Mouse (Mus musculus): ENCODE measurements around the gene L3mbtl3. TPM values are rescaled to one million over a fixed set of nuclear protein-coding genes. Genes with fewer than 3 reads are reported as not detected.

Gene L3mbtl3
- polyA plus RNA-seq, 1 experiment from 2014 or later = 12.3 TPM

DNA sequence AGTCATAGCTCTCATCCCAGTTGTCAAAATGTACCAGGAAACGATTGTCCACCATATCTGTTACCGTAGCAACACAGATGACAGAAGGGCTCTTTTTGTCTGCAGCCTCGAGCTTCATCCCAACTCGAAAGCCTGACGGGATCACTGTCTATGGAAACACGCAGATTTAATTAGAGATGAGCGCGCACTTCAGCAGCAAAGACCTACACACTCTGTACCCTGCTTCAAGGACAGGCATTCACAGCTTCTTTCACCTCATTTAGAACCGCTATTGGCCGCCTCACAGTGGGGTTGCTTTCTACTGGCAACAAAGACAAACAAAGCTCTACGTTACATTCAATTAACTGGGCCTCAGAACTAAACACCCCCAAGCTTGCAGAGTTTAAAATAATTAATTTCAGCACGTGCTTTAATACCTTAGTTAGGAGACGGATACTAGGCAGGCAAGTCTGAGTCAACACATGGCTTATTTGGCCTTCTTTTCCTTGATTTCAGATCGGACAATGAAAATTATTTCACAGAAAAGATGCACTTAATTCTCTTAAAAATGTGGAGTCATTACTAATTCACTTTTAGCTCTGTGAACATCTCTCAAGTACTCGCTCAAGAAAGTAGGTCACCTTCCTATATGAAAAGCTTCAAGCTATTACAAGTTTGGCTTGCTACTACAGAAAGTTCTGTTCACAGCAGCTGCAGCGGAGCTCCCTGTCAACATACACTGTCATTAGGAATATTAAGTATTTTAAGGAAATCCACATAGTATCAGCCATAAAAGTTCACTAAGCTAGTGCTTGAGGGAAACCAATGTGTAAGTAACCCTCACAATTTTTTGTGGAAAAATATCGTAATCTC, 47.9 kb downstream of the L3mbtl3 start:
- Histone ChIP-seq H3K36me3 (ENCODE audit: control insufficient read depth, insufficient read depth, low read length) (peaks cover 48% of the 10 kb centered on the region; the same call in 1 of the 2 replicates), H3K9me3 (ENCODE audit: control insufficient read depth, low read length) (no peaks in the 10 kb centered on the region), H3K27ac (ENCODE audit: low read depth) (no peak overlapping the region), H3K9ac (ENCODE audit: low read length) (no peak overlapping the region), H3K27me3 (replicated peaks; ENCODE audit: control insufficient read depth, insufficient read depth, low read length) (no peaks in the 10 kb centered on the region), H3K4me3 (ENCODE audit: low read depth, low read length) (no peak overlapping the region), H3K4me2 (ENCODE audit: low read length) (no peak overlapping the region), H3K4me1 (replicated peaks; ENCODE audit: control insufficient read depth, insufficient read depth, low read length) (no peaks in the 10 kb centered on the region)
- WGBS = 81% methylated on average over 17 of the region's 17 CpGs
- no peak for DNase-seq (ENCODE audit: low spot score)
- ATAC-seq (replicated peaks; ENCODE audit: low FRiP score, low TSS enrichment, low read depth) = no peak

DNA sequence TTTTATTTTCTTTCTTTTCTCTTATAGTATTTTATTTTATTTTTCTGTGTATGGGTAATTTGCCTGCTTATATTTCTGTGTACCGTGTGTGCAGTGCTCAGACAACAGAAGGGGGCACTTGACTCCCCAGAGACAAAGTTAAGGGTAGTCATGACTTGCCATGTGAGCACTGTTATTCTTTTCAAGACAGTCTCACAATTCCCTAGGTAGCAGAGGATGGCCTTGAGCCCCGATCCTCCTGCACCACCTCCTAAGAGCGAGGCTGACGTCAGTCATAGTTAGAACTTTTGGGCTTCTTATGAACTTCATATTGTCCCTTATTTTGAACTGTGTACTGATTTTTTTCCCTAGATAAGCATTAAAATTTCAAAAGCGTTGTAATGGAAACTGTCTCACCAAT, 48.5 kb downstream of the L3mbtl3 start:
- H3K36me3 ChIP-seq (ENCODE audit: control insufficient read depth, insufficient read depth, low read length) = peaks cover 52% of the 10 kb centered on the region; the same call in 1 of the 2 replicates
- H3K4me1 ChIP-seq (replicated peaks; ENCODE audit: control insufficient read depth, insufficient read depth, low read length) = no peaks in the 10 kb centered on the region
- no peak overlapping the region for H3K9ac ChIP-seq (ENCODE audit: low read length)
- H3K27ac ChIP-seq (ENCODE audit: low read depth) = no peak overlapping the region
- no peak overlapping the region for H3K4me3 ChIP-seq (ENCODE audit: low read depth, low read length)
- H3K9me3 ChIP-seq (ENCODE audit: control insufficient read depth, low read length) = no peaks in the 10 kb centered on the region
- ATAC-seq (replicated peaks; ENCODE audit: low FRiP score, low TSS enrichment, low read depth) (no peak), DNase-seq (ENCODE audit: low spot score) (no peak)
- no peaks in the 10 kb centered on the region for H3K27me3 ChIP-seq (replicated peaks; ENCODE audit: control insufficient read depth, insufficient read depth, low read length)
- 91% methylated on average over 5 of the region's 5 CpGs for WGBS
- no peak overlapping the region for H3K4me2 ChIP-seq (ENCODE audit: low read length)

DNA sequence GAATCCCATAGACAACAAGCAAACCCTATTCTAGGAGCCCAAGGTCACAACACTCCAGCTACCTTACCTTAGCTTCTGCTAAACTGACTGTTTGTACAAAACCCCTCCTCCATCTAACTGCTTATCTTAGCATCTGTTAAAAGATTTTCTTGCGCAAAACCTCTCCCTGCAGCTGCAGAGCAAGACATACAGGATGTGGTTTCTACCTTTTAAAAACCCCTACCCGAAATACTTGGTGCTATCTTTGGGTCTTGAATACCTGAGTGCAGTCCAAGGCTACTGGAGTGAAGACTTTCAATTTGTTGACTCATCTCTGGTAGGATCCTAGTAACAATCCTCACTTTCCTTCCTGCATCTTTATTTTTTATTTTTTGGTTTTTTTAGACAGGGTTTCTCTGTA, 50.5 kb downstream of the L3mbtl3 start:
- Histone ChIP-seq H3K4me3 (ENCODE audit: low read depth, low read length) (no peak overlapping the region), H3K4me2 (ENCODE audit: low read length) (no peak overlapping the region), H3K36me3 (ENCODE audit: control insufficient read depth, insufficient read depth, low read length) (peaks cover 59% of the 10 kb centered on the region), H3K27ac (ENCODE audit: low read depth) (no peak overlapping the region), H3K4me1 (replicated peaks; ENCODE audit: control insufficient read depth, insufficient read depth, low read length) (no peaks in the 10 kb centered on the region), H3K27me3 (replicated peaks; ENCODE audit: control insufficient read depth, insufficient read depth, low read length) (no peaks in the 10 kb centered on the region), H3K9me3 (ENCODE audit: control insufficient read depth, low read length) (no peaks in the 10 kb centered on the region), H3K9ac (ENCODE audit: low read length) (no peak overlapping the region)
- DNase-seq (ENCODE audit: low spot score) = no peak
- WGBS = 78% methylated on average over 2 of the region's 2 CpGs
- ATAC-seq (replicated peaks; ENCODE audit: low FRiP score, low TSS enrichment, low read depth) = no peak

DNA sequence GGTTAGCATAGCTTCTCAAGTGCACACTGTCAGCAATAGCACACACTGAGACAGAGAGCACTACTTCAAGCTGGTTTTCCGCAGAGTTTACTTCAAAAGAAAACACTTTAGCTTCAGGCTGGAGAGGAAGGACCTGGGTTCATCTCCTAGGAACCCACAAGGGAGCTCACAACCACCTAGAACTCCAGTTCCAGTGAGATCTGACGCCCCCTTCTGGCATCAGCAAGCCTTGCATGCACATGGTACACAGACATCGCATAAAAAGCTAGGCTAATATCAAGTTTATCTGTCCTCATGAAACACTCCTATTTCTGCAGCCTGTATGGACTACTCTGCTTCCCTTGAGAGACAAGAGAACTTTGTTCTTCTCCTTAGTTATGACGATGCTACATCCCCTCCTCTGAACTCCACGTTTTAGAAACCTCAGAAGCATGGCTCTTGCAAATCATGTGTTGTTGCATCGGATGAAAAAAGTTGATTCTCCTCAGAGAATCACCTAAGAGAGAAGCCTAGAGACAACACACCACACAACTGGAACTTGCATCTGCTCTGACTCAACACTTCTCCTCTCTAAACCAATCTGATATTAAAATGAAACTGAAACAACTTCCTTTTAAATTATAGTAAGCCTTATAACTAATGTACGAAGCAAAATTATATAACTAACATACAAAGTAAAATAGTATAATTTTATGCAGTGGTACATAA, 53.3 kb downstream of the L3mbtl3 start:
- H3K9ac ChIP-seq (ENCODE audit: low read length) = no peak overlapping the region
- H3K27me3 ChIP-seq (replicated peaks; ENCODE audit: control insufficient read depth, insufficient read depth, low read length) = no peaks in the 10 kb centered on the region
- H3K27ac ChIP-seq (ENCODE audit: low read depth) = no peak overlapping the region
- no peaks in the 10 kb centered on the region for H3K4me1 ChIP-seq (replicated peaks; ENCODE audit: control insufficient read depth, insufficient read depth, low read length)
- H3K4me3 ChIP-seq (ENCODE audit: low read depth, low read length) = no peak overlapping the region
- no peak overlapping the region for H3K4me2 ChIP-seq (ENCODE audit: low read length)
- no peaks in the 10 kb centered on the region for H3K9me3 ChIP-seq (ENCODE audit: control insufficient read depth, low read length)
- ATAC-seq (replicated peaks; ENCODE audit: low FRiP score, low TSS enrichment, low read depth) = no peak
- peaks cover 52% of the 10 kb centered on the region for H3K36me3 ChIP-seq (ENCODE audit: control insufficient read depth, insufficient read depth, low read length)
- DNase-seq (ENCODE audit: low spot score) = no peak
- WGBS = 80% methylated on average over 7 of the region's 7 CpGs

- H3K9me3 ChIP-seq (ENCODE audit: control insufficient read depth, low read length) = no peaks in the 10 kb centered on the region
- DNase-seq (ENCODE audit: low spot score) (no peak), ATAC-seq (replicated peaks; ENCODE audit: low FRiP score, low TSS enrichment, low read depth) (no peak)
- 79% methylated on average over 4 of the region's 4 CpGs for WGBS
- no peaks in the 10 kb centered on the region for H3K4me1 ChIP-seq (replicated peaks; ENCODE audit: control insufficient read depth, insufficient read depth, low read length)
- H3K4me3 ChIP-seq (ENCODE audit: low read depth, low read length) = no peak overlapping the region
- no peaks in the 10 kb centered on the region for H3K27me3 ChIP-seq (replicated peaks; ENCODE audit: control insufficient read depth, insufficient read depth, low read length)
- H3K9ac ChIP-seq (ENCODE audit: low read length) = no peak overlapping the region
- H3K4me2 ChIP-seq (ENCODE audit: low read length) = no peak overlapping the region
- H3K27ac ChIP-seq (ENCODE audit: low read depth) = no peak overlapping the region
- H3K36me3 ChIP-seq (ENCODE audit: control insufficient read depth, insufficient read depth, low read length) = peaks cover 58% of the 10 kb centered on the region
Observed at GRCm38 (mm10) chr10:26320679-26321078, 55.1 kb downstream of the L3mbtl3 start.

DNA sequence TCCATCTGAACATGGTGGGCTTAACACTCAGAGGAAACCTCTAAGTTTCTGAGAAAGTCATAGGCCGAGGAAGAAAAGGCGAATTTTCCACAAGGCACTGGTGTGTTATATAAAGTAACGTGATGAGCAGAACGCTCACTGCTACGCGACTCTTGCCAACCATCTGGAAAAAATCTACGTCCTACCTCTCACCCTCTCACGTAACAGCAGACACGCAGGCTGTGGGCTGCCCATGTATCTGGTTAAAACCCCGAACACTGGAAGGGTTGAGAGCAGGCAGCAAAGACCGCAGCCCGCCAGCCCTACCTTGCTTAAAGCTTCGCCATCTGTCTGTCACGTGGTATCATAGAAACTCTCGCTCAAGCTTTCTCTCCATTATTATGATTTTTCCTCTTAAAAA, 61.4 kb downstream of the L3mbtl3 start:
- Histone ChIP-seq H3K4me2 (ENCODE audit: low read length) (no peak overlapping the region), H3K27me3 (replicated peaks; ENCODE audit: control insufficient read depth, insufficient read depth, low read length) (no peaks in the 10 kb centered on the region), H3K36me3 (ENCODE audit: control insufficient read depth, insufficient read depth, low read length) (peaks cover 79% of the 10 kb centered on the region), H3K27ac (ENCODE audit: low read depth) (no peak overlapping the region), H3K4me1 (replicated peaks; ENCODE audit: control insufficient read depth, insufficient read depth, low read length) (no peaks in the 10 kb centered on the region), H3K9ac (ENCODE audit: low read length) (no peak overlapping the region), H3K9me3 (ENCODE audit: control insufficient read depth, low read length) (no peaks in the 10 kb centered on the region), H3K4me3 (ENCODE audit: low read depth, low read length) (no peak overlapping the region)
- 92% methylated on average over 15 of the region's 15 CpGs for WGBS
- ATAC-seq (replicated peaks; ENCODE audit: low FRiP score, low TSS enrichment, low read depth) (no peak), DNase-seq (ENCODE audit: low spot score) (no peak)

DNA sequence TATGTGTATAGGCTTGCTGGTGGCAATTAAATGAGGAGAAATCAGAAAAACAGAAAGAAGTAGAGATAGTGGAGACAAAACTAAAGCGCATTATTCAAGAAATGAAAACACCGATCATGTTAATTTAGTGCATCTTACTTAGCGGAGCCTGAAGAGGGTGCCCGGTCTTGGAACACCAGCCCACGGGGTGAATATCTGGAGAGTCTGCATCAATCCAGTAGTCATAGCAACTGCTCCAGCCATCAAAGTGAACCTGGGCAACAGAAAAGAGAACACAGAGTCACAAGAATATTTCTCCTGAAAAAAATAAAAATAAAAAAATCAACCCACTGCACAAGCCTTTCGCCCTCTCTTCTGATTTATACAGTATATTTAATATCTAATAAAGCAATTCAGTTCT, 72.3 kb downstream of the L3mbtl3 start:
- H3K27me3 ChIP-seq (replicated peaks; ENCODE audit: control insufficient read depth, insufficient read depth, low read length) = no peaks in the 10 kb centered on the region
- no peak overlapping the region for H3K27ac ChIP-seq (ENCODE audit: low read depth)
- H3K9ac ChIP-seq (ENCODE audit: low read length) = no peak overlapping the region
- H3K4me2 ChIP-seq (ENCODE audit: low read length) = no peak overlapping the region
- H3K4me3 ChIP-seq (ENCODE audit: low read depth, low read length) = no peak overlapping the region
- no peak for DNase-seq (ENCODE audit: low spot score)
- H3K36me3 ChIP-seq (ENCODE audit: control insufficient read depth, insufficient read depth, low read length) = peaks cover 40% of the 10 kb centered on the region
- 92% methylated on average over 6 of the region's 6 CpGs for WGBS
- no peaks in the 10 kb centered on the region for H3K9me3 ChIP-seq (ENCODE audit: control insufficient read depth, low read length)
- H3K4me1 ChIP-seq (replicated peaks; ENCODE audit: control insufficient read depth, insufficient read depth, low read length) = no peaks in the 10 kb centered on the region
- ATAC-seq (replicated peaks; ENCODE audit: low FRiP score, low TSS enrichment, low read depth) = no peak

DNA sequence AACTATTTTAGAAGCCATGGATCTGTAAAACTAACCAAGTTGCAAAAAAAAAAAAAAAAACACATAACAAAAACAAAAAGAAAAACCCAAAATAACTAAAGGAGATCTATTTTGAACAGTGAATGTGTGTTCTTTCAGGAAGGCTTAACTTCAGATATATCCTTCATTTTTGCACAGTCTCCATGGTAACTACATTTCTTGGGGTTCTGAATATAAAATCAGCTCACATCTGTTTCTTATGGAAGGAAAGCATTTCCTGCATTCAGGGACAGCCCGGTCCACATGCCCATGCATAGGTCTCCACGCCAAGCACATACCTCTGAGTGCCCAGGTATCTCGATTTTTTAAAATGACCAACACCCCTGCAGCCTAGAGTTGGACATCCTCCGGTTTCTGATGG, 73.4 kb downstream of the L3mbtl3 start:
- no peak overlapping the region for H3K4me3 ChIP-seq (ENCODE audit: low read depth, low read length)
- 92% methylated on average over 4 of the region's 4 CpGs for whole genome bisulfite sequencing
- no peak overlapping the region for H3K27ac ChIP-seq (ENCODE audit: low read depth)
- no peak for ATAC-seq (replicated peaks; ENCODE audit: low FRiP score, low TSS enrichment, low read depth)
- no peaks in the 10 kb centered on the region for H3K9me3 ChIP-seq (ENCODE audit: control insufficient read depth, low read length)
- H3K4me2 ChIP-seq (ENCODE audit: low read length) = no peak overlapping the region
- peaks cover 37% of the 10 kb centered on the region for H3K36me3 ChIP-seq (ENCODE audit: control insufficient read depth, insufficient read depth, low read length)
- H3K4me1 ChIP-seq (replicated peaks; ENCODE audit: control insufficient read depth, insufficient read depth, low read length) = no peaks in the 10 kb centered on the region
- H3K27me3 ChIP-seq (replicated peaks; ENCODE audit: control insufficient read depth, insufficient read depth, low read length) = no peaks in the 10 kb centered on the region
- no peak overlapping the region for H3K9ac ChIP-seq (ENCODE audit: low read length)
- DNase-seq (ENCODE audit: low spot score) = no peak
